Mouse (Mus musculus) cerebellum, adult 9-10 months (tissue): Measurements from ENCODE around the gene Ppp2ca.

Experiments used
- DNase-seq: peaks from one replicate; pipeline ENCODE4 v3.0.0; 2022

The Ppp2ca gene

GRCm38 (mm10) chr11:52098398-52098946 lies at the start of gene Ppp2ca:
Ppp2ca (plus strand) TSS chr11:52098681.
- peak; percentile 99 for DNase-seq

GRCm38 (mm10) chr11:52053371-52053770 lies 45.1 kb upstream of the Ppp2ca start:
- DNase-seq: no peak

GRCm38 (mm10) chr11:52054728-52055127 lies 43.8 kb upstream of the Ppp2ca start:
- no peak for DNase-seq

GRCm38 (mm10) chr11:52056198-52056597 lies 42.3 kb upstream of the Ppp2ca start:
- no peak for DNase-seq

GRCm38 (mm10) chr11:52059001-52059400 lies 39.5 kb upstream of the Ppp2ca start:
- no peak for DNase-seq

GRCm38 (mm10) chr11:52060315-52060714 lies 38.2 kb upstream of the Ppp2ca start:
- DNase-seq: no peak

GRCm38 (mm10) chr11:52062406-52062805 lies 36.1 kb upstream of the Ppp2ca start:
- no peak for DNase-seq

- no peak for DNase-seq
Measured at GRCm38 (mm10) chr11:52064398-52064797, 34.1 kb upstream of the Ppp2ca start.

GRCm38 (mm10) chr11:52065841-52066240 lies 32.6 kb upstream of the Ppp2ca start:
- DNase-seq: no peak

GRCm38 (mm10) chr11:52071768-52072167 lies 26.7 kb upstream of the Ppp2ca start:
- no peak for DNase-seq

GRCm38 (mm10) chr11:52073528-52074170 lies 24.8 kb upstream of the Ppp2ca start:
- no peak for DNase-seq

GRCm38 (mm10) chr11:52074626-52075470 lies 23.6 kb upstream of the Ppp2ca start:
- DNase-seq: no peak

- DNase-seq: no peak
Measured at GRCm38 (mm10) chr11:52075794-52076633, 22.5 kb upstream of the Ppp2ca start.

GRCm38 (mm10) chr11:52076742-52077352 lies 21.6 kb upstream of the Ppp2ca start:
- DNase-seq: no peak

- DNase-seq: no peak
Measured at GRCm38 (mm10) chr11:52077939-52078338, 20.5 kb upstream of the Ppp2ca start.

- no peak for DNase-seq
Measured at GRCm38 (mm10) chr11:52079978-52080377, 18.5 kb upstream of the Ppp2ca start.

- no peak for DNase-seq
Measured at GRCm38 (mm10) chr11:52080656-52081055, 17.8 kb upstream of the Ppp2ca start.

- no peak for DNase-seq
Measured at GRCm38 (mm10) chr11:52085857-52086203, 12.7 kb upstream of the Ppp2ca start.

- DNase-seq: no peak
Measured at GRCm38 (mm10) chr11:52086204-52086864, 12.1 kb upstream of the Ppp2ca start.

- DNase-seq: no peak
Measured at GRCm38 (mm10) chr11:52089291-52089690, 9.2 kb upstream of the Ppp2ca start.

GRCm38 (mm10) chr11:52091261-52091660 lies 7.2 kb upstream of the Ppp2ca start:
- DNase-seq: no peak

- no peak for DNase-seq
Measured at GRCm38 (mm10) chr11:52094568-52094967, 3.9 kb upstream of the Ppp2ca start.
